Mouse (Mus musculus) erythroblast, embryonic 14.5 days (primary cell): ENCODE results near the gene Avp.

Experiments used
- GATA1 ChIP-seq: IDR thresholded peaks from 2 replicates; pipeline ENCODE4 v1.6.1; 2012; ENCODE audit warnings: low read length, inconsistent platforms, mixed read lengths
- TAL1 ChIP-seq: IDR thresholded peaks from 3 replicates; pipeline ENCODE4 v1.6.1; 2012; ENCODE audit warnings: low read length, inconsistent platforms, mixed read lengths

DNA sequence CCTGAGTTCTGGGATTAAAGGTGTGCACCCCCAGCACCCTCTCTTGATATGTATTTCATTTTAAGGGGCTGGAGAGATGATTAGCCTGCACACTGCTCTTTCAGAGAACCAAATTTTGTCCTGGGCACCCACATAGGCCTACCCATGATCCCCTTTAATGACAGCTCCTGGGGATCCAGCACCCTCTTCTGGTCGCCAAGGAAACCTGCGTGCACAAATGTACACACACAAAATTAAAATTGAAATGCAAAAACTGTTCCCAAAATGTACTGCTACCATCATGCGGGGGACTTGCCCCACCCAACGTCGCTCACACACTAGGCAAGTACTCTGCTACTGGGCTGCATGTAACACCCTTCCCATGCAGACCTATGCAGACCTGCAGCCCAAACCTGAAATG lies 7.4 kb downstream of the Avp start:
- TF ChIP-seq GATA1: no peak
- no peak for TF ChIP-seq TAL1
